Mouse (Mus musculus) kidney, postnatal 25 days (tissue): ENCODE measurements at regions not wholly inside any gene's neighbourhood (a gene's known extent, or its start where the extent isn't known, plus 50 kb on each side); places are given as distances from the start of the nearest gene placed in this dataset.
A peak's percentile ranks its signal among the peaks of the same experiment; 100 is the strongest.

Experiments
- DNase-seq, 2 experiments: peaks; one replicate each; pipeline ENCODE4 v3.0.0; 2021; ENCODE audit warnings: mixed read lengths in 2 of 2

- DNase-seq: no peak
Measured at GRCm38 (mm10) chr9:61092834-61093479, 279.2 kb upstream of the Tle3 start.

GRCm38 (mm10) chr9:61095069-61095775, 276.9 kb upstream of the Tle3 start:
- no peak for DNase-seq

GRCm38 (mm10) chr9:61101741-61102450, 270.3 kb upstream of the Tle3 start:
- no peak for DNase-seq

GRCm38 (mm10) chr9:61102451-61103358, 269.5 kb upstream of the Tle3 start:
- no peak for DNase-seq

- no peak for DNase-seq
Measured at GRCm38 (mm10) chr9:61105550-61106280, 266.5 kb upstream of the Tle3 start.

- DNase-seq: no peak
Measured at GRCm38 (mm10) chr9:61109519-61110285, 262.5 kb upstream of the Tle3 start.

- DNase-seq: no peak
Measured at GRCm38 (mm10) chr9:61111206-61111605, 261.0 kb upstream of the Tle3 start.

- DNase-seq: no peak
Measured at GRCm38 (mm10) chr9:61111733-61112415, 260.3 kb upstream of the Tle3 start.

- DNase-seq: no peak
Measured at GRCm38 (mm10) chr9:61119252-61119651, 252.9 kb upstream of the Tle3 start.

- DNase-seq: no peak
Measured at GRCm38 (mm10) chr9:61120531-61120930, 251.6 kb upstream of the Tle3 start.

GRCm38 (mm10) chr9:61120931-61121391, 251.2 kb upstream of the Tle3 start:
- peak in 1 of 2 experiments; percentile 43 for DNase-seq

- no peak for DNase-seq
Measured at GRCm38 (mm10) chr9:61123431-61123830, 248.7 kb upstream of the Tle3 start.

GRCm38 (mm10) chr9:61125769-61126168, 246.4 kb upstream of the Tle3 start:
- DNase-seq: no peak

- DNase-seq: no peak
Measured at GRCm38 (mm10) chr9:61128077-61128476, 244.1 kb upstream of the Tle3 start.

- no peak for DNase-seq
Measured at GRCm38 (mm10) chr9:61129186-61129585, 243.0 kb upstream of the Tle3 start.

- no peak for DNase-seq
Measured at GRCm38 (mm10) chr9:61130877-61131276, 241.3 kb upstream of the Tle3 start.

GRCm38 (mm10) chr9:61135263-61135882, 236.8 kb upstream of the Tle3 start:
- DNase-seq: no peak

GRCm38 (mm10) chr9:61135917-61136316, 236.2 kb upstream of the Tle3 start:
- no peak for DNase-seq

- no peak for DNase-seq
Measured at GRCm38 (mm10) chr9:61138741-61139368, 233.3 kb upstream of the Tle3 start.

- no peak for DNase-seq
Measured at GRCm38 (mm10) chr9:61143101-61143500, 229.1 kb upstream of the Tle3 start.
